Mouse (Mus musculus): ENCODE results near the gene Kcnk10. TPM values are rescaled to one million over a fixed set of nuclear protein-coding genes. Genes with fewer than 3 reads are reported as not detected.
A peak's percentile ranks its signal among the peaks of the same experiment; 100 is the strongest.

Gene Kcnk10
- total and polyA plus RNA-seq, 3 experiments: 2.4 to 7.5 (median 3.8) TPM

DNA sequence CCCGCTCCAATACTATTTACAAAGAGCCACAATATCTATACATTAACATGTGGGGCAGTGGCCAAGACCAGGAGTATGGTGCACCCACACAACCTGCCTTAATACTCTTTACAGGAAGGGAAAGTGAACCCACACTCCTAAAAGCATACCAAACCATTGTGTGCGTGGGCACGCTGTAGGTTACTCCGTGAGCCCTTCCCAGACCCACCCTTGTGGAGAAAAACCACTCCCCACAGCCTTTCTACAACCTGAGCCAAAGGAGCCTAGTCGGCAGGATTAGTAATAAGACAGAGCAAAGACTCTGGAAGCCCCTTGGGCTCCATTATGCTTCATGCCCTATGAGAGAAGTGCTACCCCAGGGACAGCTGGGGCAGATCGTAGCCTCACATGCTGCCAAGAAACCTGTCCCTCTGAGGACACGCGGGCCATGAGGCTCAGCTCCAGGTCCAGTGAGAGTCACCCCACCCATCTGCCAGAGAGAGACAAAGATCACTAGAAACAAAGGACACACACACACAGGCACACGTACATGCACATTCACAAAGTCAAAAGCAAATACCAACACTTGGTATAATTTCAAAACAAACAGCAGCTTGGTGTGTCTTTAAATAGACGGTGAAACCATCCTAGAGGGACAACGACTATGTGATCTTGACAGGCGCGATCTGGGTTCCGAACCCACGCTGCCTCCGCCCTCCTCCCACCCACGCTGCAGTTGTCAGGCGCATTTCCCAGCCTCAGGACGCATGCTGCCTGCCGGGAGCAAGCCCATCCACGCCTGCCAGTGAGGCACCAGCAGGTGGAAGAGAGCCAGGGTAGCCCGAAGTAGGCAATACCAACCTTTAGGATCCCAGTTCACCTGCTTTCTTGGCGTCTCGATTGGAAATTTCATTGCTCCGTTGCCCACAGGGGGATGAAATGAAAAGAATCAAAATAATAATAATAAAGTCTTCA is 4.5 kb downstream of the Kcnk10 start:
- H3K4me1 ChIP-seq (ENCODE audit: control insufficient read depth in 1 of 2, insufficient read depth in 2 of 2): peaks cover 21 to 52% of the 10 kb centered on the region in 2 experiments
- H3K79me2 ChIP-seq (replicated peaks; ENCODE audit: control insufficient read depth, extremely low read depth, insufficient read depth, poor library complexity, severe bottlenecking): no peaks in the 10 kb centered on the region
- H3K4me3 ChIP-seq (replicated peaks in 1 of 3; ENCODE audit: low read depth in 2 of 3, low read length in 2 of 3, poor library complexity in 1 of 3): peak overlapping the region; percentile 64 to 74 (median 66)
- dilution Hi-C loops (cut with MboI; ENCODE audit: extremely low pct_ligation_motif_present, extremely low pct_unique_long_range_greater_than_20kb, low sequenced_read_pairs): no loop called here
- in situ Hi-C loops (cut with MboI; ENCODE audit: low pct_ligation_motif_present, low pct_unique_long_range_greater_than_20kb, low sequenced_read_pairs): no loop called here
- H3K9me3 ChIP-seq (replicated peaks; ENCODE audit: low read length): no peaks in the 10 kb centered on the region
- no peak for TF ChIP-seq POLR2A (IDR thresholded peaks at IDR 0.05; ENCODE audit: low read depth, low read length)
- no peak for TF ChIP-seq USF1 (IDR thresholded peaks at IDR 0.05; ENCODE audit: low read depth, low read length)
- TF ChIP-seq MEF2A (IDR thresholded peaks at IDR 0.05; ENCODE audit: borderline replicate concordance, low read depth, low read length): 0 out of 2 replicates have a peak, but pooled peaks have one; percentile 7
- no peak for TF ChIP-seq EP300 (IDR thresholded peaks at IDR 0.05; ENCODE audit: low read length)
- TF ChIP-seq CTCF (conservative IDR thresholded peaks at IDR 0.05 in 1 of 2, IDR thresholded peaks at IDR 0.05 in 1 of 2; ENCODE audit: low read depth in 2 of 2, low read length in 2 of 2): no peak
- no peak for TF ChIP-seq HCFC1 (IDR thresholded peaks at IDR 0.05; ENCODE audit: low read depth, low read length)
- TF ChIP-seq MYC (IDR thresholded peaks at IDR 0.05; ENCODE audit: low read depth, low read length): no peak
- H3K4me2 ChIP-seq (ENCODE audit: insufficient read depth, low read depth, poor library complexity, severe bottlenecking): peak overlapping the region; percentile 83
- peaks cover 21% of the 10 kb centered on the region for H3K27me3 ChIP-seq (replicated peaks)
- peak; percentile 22 for DNase-seq (ENCODE audit: extremely low read depth)
- H3K9ac ChIP-seq (ENCODE audit: insufficient read depth, low read depth): peak overlapping the region; percentile 51; the same call in 1 of the 2 replicates
- peak overlapping the region; percentile 74; the same call in 1 of the 2 replicates for H3K27ac ChIP-seq (ENCODE audit: insufficient read depth, low read depth)
- no peaks in the 10 kb centered on the region for H3K36me3 ChIP-seq (replicated peaks in 1 of 2; ENCODE audit: control insufficient read depth in 1 of 2, insufficient read depth in 1 of 2, low read length in 1 of 2)

DNA sequence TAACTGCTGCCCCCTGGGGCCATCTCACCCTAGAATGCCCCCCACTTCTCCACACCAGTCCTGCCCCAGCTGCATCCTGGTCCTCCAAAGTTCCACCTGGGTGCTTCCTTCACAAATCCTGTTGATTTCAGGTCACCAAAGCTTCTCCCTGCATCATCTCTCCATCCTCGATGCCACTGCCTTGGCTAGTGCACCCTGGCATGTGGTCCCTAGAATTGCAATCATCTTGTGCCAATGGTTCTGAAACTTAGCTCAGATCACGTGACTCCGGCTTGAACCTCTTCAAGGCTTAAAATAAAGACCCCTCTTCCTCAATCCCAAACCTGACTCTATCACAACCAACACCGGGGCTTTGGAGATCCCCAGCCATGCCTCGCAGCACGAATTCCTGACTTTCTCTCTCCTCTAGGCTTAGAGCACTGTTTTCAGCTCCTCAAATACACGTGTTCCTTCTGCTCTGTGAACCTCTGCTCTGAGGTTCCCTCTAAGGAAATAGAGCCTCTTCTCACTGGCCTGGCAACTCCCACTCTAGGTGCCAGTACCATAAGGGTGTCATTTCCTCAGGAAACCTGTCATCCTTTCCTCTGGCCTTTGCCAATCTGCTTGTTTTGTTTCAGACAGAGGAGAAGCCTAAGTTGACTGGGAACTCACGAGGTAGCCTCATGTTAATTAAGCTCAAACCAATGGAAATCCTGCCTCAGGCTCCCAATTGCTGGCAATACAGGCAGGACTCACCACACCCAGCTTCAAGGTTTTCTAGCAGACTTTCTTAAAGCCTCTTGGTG is 6.0 kb downstream of the Kcnk10 start:
- Histone ChIP-seq H3K9me3 (replicated peaks; ENCODE audit: low read length) (no peaks in the 10 kb centered on the region), H3K9ac (ENCODE audit: insufficient read depth, low read depth) (no peak overlapping the region), H3K4me1 (ENCODE audit: control insufficient read depth in 1 of 2, insufficient read depth in 2 of 2) (peaks cover 17 to 50% of the 10 kb centered on the region in 2 experiments), H3K27me3 (replicated peaks) (peaks cover 17% of the 10 kb centered on the region), H3K27ac (ENCODE audit: insufficient read depth, low read depth) (no peak overlapping the region), H3K79me2 (replicated peaks; ENCODE audit: control insufficient read depth, extremely low read depth, insufficient read depth, poor library complexity, severe bottlenecking) (no peaks in the 10 kb centered on the region), H3K4me2 (ENCODE audit: insufficient read depth, low read depth, poor library complexity, severe bottlenecking) (no peak overlapping the region), H3K36me3 (replicated peaks in 1 of 2; ENCODE audit: control insufficient read depth in 1 of 2, insufficient read depth in 1 of 2, low read length in 1 of 2) (no peaks in the 10 kb centered on the region), H3K4me3 (replicated peaks in 1 of 3; ENCODE audit: low read depth in 2 of 3, low read length in 2 of 3, poor library complexity in 1 of 3) (no peak overlapping the region)
- dilution Hi-C loops (cut with MboI; ENCODE audit: extremely low pct_ligation_motif_present, extremely low pct_unique_long_range_greater_than_20kb, low sequenced_read_pairs): no loop called here
- TF ChIP-seq POLR2A (IDR thresholded peaks at IDR 0.05; ENCODE audit: low read depth, low read length) (no peak), RAD21 (IDR thresholded peaks at IDR 0.05; ENCODE audit: low read depth, low read length) (no peak), TBP (conservative IDR thresholded peaks at IDR 0.05; ENCODE audit: low read depth, low read length) (no peak), MAX (IDR thresholded peaks at IDR 0.05; ENCODE audit: low read length) (peak; percentile 49; the same call in 1 of the 2 replicates), ZC3H11A (IDR thresholded peaks at IDR 0.05; ENCODE audit: low read depth, low read length) (no peak)
- in situ Hi-C loops (cut with MboI; ENCODE audit: low pct_ligation_motif_present, low pct_unique_long_range_greater_than_20kb, low sequenced_read_pairs): no loop called here
- DNase-seq (ENCODE audit: extremely low read depth): peak; percentile 35

Data from CH12.LX (cell line).